Mouse (Mus musculus) hindbrain, embryonic 12.5 days (tissue): ENCODE data around the gene Nop16. TPM values are rescaled to one million over a fixed set of nuclear protein-coding genes. Genes with fewer than 3 reads are reported as not detected.

Experiments
- ATAC-seq: fragments of 200-750 bp; cut with Nextera tagmentation; 2 replicates; pipeline ENCODE4 v1.8.0; 2017; ENCODE audit warnings: moderate TSS enrichment; ENCODE audit not compliant: low FRiP score
- H3K27ac ChIP-seq: fragments of 300-500 bp; sonication (generic); 2 replicates; pipeline ENCODE4 v1.5.1; 2016; ENCODE audit warnings: mild to moderate bottlenecking
- H3K27me3 ChIP-seq: fragments of 300-500 bp; sonication (generic); 2 replicates; pipeline ENCODE4 v1.6.1; 2016; ENCODE audit warnings: mild to moderate bottlenecking
- H3K36me3 ChIP-seq: fragments of 300-500 bp; sonication (generic); 2 replicates; pipeline ENCODE4 v1.6.1; 2016; ENCODE audit warnings: mild to moderate bottlenecking
- H3K4me1 ChIP-seq: fragments of 300-500 bp; sonication (generic); 2 replicates; pipeline ENCODE4 v1.6.1; 2016
- H3K4me2 ChIP-seq: fragments of 300-500 bp; sonication (generic); replicated peaks from 2 replicates; pipeline ENCODE4 v1.6.1; 2016; ENCODE audit warnings: mild to moderate bottlenecking
- H3K4me3 ChIP-seq: fragments of 300-500 bp; sonication (generic); 2 replicates; pipeline ENCODE4 v1.5.1; 2016; ENCODE audit warnings: mild to moderate bottlenecking
- H3K9ac ChIP-seq: fragments of 300-500 bp; sonication (generic); 2 replicates; pipeline ENCODE4 v1.6.1; 2016; ENCODE audit warnings: mild to moderate bottlenecking, moderate library complexity
- H3K9me3 ChIP-seq: fragments of 300-500 bp; sonication (generic); replicated peaks from 2 replicates; pipeline ENCODE4 v1.6.1; 2016; ENCODE audit warnings: mild to moderate bottlenecking
- WGBS: fragments of 180-500 bp; shearing (Covaris S2); methylation state at CpG from one replicate; pipeline ENCODE4 v1.1.7; 2016; 5-methylcytosine and 5-hydroxymethylcytosine counted together
- polyA plus RNA-seq: library from polyadenylated mRNA; unstranded; fragments of >200 nt; fragmentation: Nextera tagmentation; extraction: Ambion mirVana; gene quantifications from 2 replicates; pipeline ENCODE4 v1.2.1, GENCODE M21; 2016

Gene Nop16
- polyA plus RNA-seq, 1 experiment from 2014 or later, result 57.8 TPM

DNA sequence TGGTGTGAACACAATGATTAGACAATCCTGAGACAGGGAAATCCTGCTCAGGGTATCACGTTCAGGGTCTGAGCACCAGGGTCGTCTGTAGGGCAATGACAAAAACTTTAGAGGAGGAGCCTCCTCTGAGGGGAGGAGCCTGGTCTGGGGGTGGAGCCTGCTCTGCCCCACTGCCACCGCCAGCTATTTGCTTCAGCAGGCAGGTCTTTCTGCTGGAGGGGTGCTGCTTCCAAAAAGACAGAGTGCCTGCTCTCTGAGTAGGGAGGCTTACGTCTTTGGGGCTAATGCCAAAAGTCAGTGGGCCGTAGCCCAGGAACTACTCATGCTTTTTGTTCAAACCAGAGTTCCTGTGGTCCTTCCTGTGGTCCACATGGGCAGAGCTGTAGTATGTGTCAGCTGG, 21.5 kb downstream of the Nop16 start:
- peaks cover 12% of the 10 kb centered on the region for H3K4me1 ChIP-seq
- peaks cover 10% of the 10 kb centered on the region for H3K27me3 ChIP-seq
- H3K9me3 ChIP-seq, result no peaks in the 10 kb centered on the region
- no peak overlapping the region for H3K4me2 ChIP-seq
- no peaks in the 10 kb centered on the region for H3K36me3 ChIP-seq
- no peak for ATAC-seq
- no peak overlapping the region for H3K4me3 ChIP-seq
- no peak overlapping the region for H3K9ac ChIP-seq
- H3K27ac ChIP-seq, result no peak overlapping the region
- 37% methylated on average over 5 of the region's 5 CpGs for WGBS

GRCm38 (mm10) chr13:54565594-54566345, 24.1 kb downstream of the Nop16 start:
- H3K4me3 ChIP-seq, result peak overlapping the region; percentile 98
- peaks cover 16% of the 10 kb centered on the region for H3K4me1 ChIP-seq
- peak; percentile 5; the same call in 1 of the 2 replicates for ATAC-seq
- no peaks in the 10 kb centered on the region for H3K9me3 ChIP-seq
- H3K27me3 ChIP-seq, result no peaks in the 10 kb centered on the region
- H3K36me3 ChIP-seq, result peaks cover 18% of the 10 kb centered on the region
- no peak overlapping the region for H3K9ac ChIP-seq
- H3K4me2 ChIP-seq, result peak overlapping the region; percentile 90
- H3K27ac ChIP-seq, result peak overlapping the region; percentile 92; the same call in 1 of the 2 replicates
- 49% methylated on average over 8 of the region's 8 CpGs for WGBS

DNA sequence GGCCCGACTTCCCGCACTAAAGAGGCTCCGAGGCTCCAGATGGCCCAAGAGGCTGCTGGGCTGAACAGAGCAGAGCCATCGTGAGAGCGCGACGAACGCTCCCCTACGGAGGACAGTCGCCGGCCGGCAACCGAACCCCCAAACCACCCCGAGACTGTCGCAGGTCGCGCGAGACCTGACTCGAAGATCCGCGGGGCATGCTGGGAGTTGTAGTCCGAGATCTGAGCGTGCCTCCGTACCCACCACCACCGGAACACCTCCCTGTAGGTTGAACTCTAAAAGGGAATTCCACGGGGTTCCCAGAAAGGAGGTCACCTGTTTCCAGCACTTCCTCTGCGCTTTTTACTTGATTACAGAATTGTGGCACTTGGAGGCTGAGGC, 24.7 kb downstream of the Nop16 start, which contains the start of gene 4833439L19Rik:
4833439L19Rik (minus strand) TSS at position 235 of the 381 bp plus-strand sequence.
- H3K4me1 ChIP-seq, result peaks cover 16% of the 10 kb centered on the region
- H3K9me3 ChIP-seq, result no peaks in the 10 kb centered on the region
- under 1% methylated on average over 27 of the region's 27 CpGs for WGBS
- peak; percentile 94 for ATAC-seq
- peaks cover 24% of the 10 kb centered on the region for H3K36me3 ChIP-seq
- peak within 1 kb of the TSS; percentile 97 for H3K9ac ChIP-seq
- H3K4me2 ChIP-seq, result peak within 1 kb of the TSS; percentile 90
- H3K27me3 ChIP-seq, result no peaks in the 10 kb centered on the region
- H3K4me3 ChIP-seq, result peak within 1 kb of the TSS; percentile 98
- peak within 1 kb of the TSS; percentile 92 for H3K27ac ChIP-seq

- 12% methylated on average over 45 of the region's 45 CpGs for WGBS
Measured at GRCm38 (mm10) chr13:54564232-54565200, 25.4 kb downstream of the Nop16 start.

DNA sequence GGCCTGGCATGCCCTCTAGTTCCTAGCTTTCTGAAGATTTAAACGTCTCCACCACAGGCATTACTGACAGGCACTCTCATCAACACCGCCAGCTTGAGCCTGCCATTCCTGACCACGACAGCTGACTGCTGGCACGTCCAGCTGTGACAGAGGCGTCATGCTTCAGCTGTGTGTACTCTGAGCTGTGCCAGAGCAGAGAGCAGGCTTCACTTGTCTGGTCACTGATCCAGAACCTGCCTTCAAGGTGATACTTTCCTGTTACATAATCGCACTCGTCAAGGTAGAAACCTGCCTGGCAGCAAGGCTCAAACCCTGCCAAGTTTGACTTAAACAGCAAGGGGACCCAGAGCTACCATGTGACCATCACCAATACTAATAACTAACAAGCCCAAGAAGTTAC, 27.3 kb downstream of the Nop16 start:
- Histone ChIP-seq H3K4me2 (no peak overlapping the region), H3K4me3 (no peak overlapping the region), H3K36me3 (peaks cover 50% of the 10 kb centered on the region), H3K4me1 (peaks cover 16% of the 10 kb centered on the region), H3K9me3 (no peaks in the 10 kb centered on the region), H3K9ac (no peak overlapping the region), H3K27me3 (no peaks in the 10 kb centered on the region), H3K27ac (no peak overlapping the region)
- 84% methylated on average over 7 of the region's 7 CpGs for WGBS
- ATAC-seq, result no peak

More at GRCm38 (mm10) chr13:54564232-54565200, 25.4 kb downstream of the Nop16 start:
- Histone ChIP-seq H3K4me3 (peak overlapping the region; percentile 98), H3K27me3 (no peaks in the 10 kb centered on the region), H3K4me2 (peak overlapping the region; percentile 90), H3K4me1 (peaks cover 16% of the 10 kb centered on the region), H3K9ac (peak overlapping the region; percentile 97), H3K9me3 (no peaks in the 10 kb centered on the region), H3K36me3 (peaks cover 30% of the 10 kb centered on the region), H3K27ac (peak overlapping the region; percentile 92)
- peak; percentile 81 for ATAC-seq

- WGBS, result 94% methylated on average over 7 of the region's 7 CpGs
- Histone ChIP-seq H3K4me1 (peaks cover 15% of the 10 kb centered on the region), H3K9me3 (no peaks in the 10 kb centered on the region), H3K27ac (no peak overlapping the region), H3K36me3 (peaks cover 70% of the 10 kb centered on the region), H3K4me2 (no peak overlapping the region), H3K4me3 (no peak overlapping the region), H3K9ac (no peak overlapping the region), H3K27me3 (no peaks in the 10 kb centered on the region)
- ATAC-seq, result no peak
Measured at GRCm38 (mm10) chr13:54560608-54561007, 29.3 kb downstream of the Nop16 start.

DNA sequence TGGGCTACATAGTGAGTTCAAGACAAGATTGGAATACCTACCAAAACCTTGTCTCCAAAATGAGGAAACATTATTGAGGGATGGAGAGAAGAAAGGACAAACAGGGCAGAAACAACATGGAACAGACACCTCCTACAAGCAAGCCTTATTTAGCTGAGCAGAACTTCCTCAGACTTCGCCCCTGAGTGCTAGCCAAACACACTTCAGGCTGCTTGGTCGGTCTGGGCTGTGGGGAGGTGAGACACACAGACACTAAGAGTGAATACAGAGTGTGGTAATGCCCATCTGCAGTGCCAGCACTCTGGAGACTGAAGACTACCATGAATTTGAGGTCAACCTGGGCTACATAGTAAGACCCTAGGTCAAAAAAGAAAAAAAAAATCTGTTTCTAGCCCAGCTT, 30.2 kb downstream of the Nop16 start:
- peaks cover 79% of the 10 kb centered on the region for H3K36me3 ChIP-seq

GRCm38 (mm10) chr13:54557652-54558051, 32.2 kb downstream of the Nop16 start:
- Histone ChIP-seq H3K9ac (no peak overlapping the region), H3K36me3 (peaks cover 96% of the 10 kb centered on the region), H3K27ac (no peak overlapping the region), H3K9me3 (no peaks in the 10 kb centered on the region), H3K4me3 (no peak overlapping the region), H3K4me2 (no peak overlapping the region), H3K27me3 (no peaks in the 10 kb centered on the region), H3K4me1 (no peaks in the 10 kb centered on the region)
- ATAC-seq, result no peak
- WGBS, result 92% methylated on average over 1 of the region's 1 CpGs

More for the DNA sequence above, 30.2 kb downstream of the Nop16 start:
- Histone ChIP-seq H3K27ac (no peak overlapping the region), H3K9ac (no peak overlapping the region), H3K4me3 (no peak overlapping the region), H3K4me1 (peaks cover 12% of the 10 kb centered on the region), H3K27me3 (no peaks in the 10 kb centered on the region), H3K9me3 (no peaks in the 10 kb centered on the region), H3K4me2 (no peak overlapping the region)
- 95% methylated on average over 2 of the region's 2 CpGs for WGBS
- ATAC-seq, result no peak

DNA sequence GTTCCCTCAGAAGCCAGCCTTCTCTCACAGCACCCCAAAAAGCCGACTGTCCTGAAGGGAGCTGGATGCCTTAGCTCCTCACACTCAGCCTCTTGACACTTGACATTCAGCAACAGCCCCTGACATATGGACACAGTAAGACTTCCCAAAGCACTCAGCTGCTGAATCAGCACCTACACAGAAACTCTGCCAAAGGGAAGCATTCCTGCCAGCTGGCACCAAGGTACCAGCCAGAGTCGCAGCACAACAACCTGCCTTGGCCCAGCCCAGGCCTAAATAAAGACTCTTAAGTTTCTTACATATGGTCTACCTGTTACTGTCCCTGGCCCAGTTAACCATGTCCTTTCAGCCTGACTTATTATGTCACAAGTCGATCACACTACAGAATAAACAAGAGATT, 33.1 kb downstream of the Nop16 start:
- Histone ChIP-seq H3K36me3 (peaks cover 97% of the 10 kb centered on the region), H3K27ac (no peak overlapping the region), H3K4me3 (no peak overlapping the region), H3K4me1 (no peaks in the 10 kb centered on the region), H3K9ac (no peak overlapping the region), H3K27me3 (no peaks in the 10 kb centered on the region), H3K4me2 (no peak overlapping the region), H3K9me3 (no peaks in the 10 kb centered on the region)
- 95% methylated on average over 3 of the region's 3 CpGs for WGBS
- no peak for ATAC-seq

DNA sequence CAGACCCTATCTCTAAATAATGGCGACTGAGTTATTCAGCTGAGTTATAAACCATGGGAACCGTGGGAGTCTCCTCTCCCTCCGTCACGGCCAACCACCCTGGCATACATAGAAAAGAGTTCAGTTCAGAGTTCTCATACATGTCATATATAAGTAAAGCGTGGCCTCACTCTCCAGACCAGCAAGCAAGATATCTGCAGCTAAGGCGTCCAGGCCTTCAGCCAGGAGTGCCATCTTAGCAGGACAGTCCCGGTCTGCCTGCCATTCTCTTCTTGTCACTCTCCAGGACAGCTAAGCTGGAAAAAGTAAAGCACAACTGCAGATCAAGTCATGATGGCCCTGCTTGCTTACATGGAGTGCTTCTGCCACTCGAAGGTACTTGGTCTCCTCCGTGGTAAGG, 33.7 kb downstream of the Nop16 start:
- WGBS, result 94% methylated on average over 9 of the region's 9 CpGs
- H3K4me3 ChIP-seq, result no peak overlapping the region

GRCm38 (mm10) chr13:54548036-54548435, 41.9 kb downstream of the Nop16 start:
- no peaks in the 10 kb centered on the region for H3K27me3 ChIP-seq
- 87% methylated on average over 7 of the region's 7 CpGs for WGBS
- H3K4me1 ChIP-seq, result no peaks in the 10 kb centered on the region
- H3K4me3 ChIP-seq, result no peak overlapping the region
- no peak overlapping the region for H3K9ac ChIP-seq
- H3K36me3 ChIP-seq, result peaks cover 64% of the 10 kb centered on the region
- no peaks in the 10 kb centered on the region for H3K9me3 ChIP-seq
- no peak overlapping the region for H3K4me2 ChIP-seq
- no peak overlapping the region for H3K27ac ChIP-seq
- no peak for ATAC-seq

More for the DNA sequence above, 33.7 kb downstream of the Nop16 start:
- no peaks in the 10 kb centered on the region for H3K9me3 ChIP-seq
- no peak overlapping the region for H3K27ac ChIP-seq
- H3K9ac ChIP-seq, result no peak overlapping the region
- no peaks in the 10 kb centered on the region for H3K27me3 ChIP-seq
- H3K4me1 ChIP-seq, result no peaks in the 10 kb centered on the region
- H3K36me3 ChIP-seq, result peaks cover 97% of the 10 kb centered on the region
- H3K4me2 ChIP-seq, result no peak overlapping the region
- no peak for ATAC-seq
